Mouse (Mus musculus): Measurements from ENCODE around the gene Clstn2.

The Clstn2 gene

DNA sequence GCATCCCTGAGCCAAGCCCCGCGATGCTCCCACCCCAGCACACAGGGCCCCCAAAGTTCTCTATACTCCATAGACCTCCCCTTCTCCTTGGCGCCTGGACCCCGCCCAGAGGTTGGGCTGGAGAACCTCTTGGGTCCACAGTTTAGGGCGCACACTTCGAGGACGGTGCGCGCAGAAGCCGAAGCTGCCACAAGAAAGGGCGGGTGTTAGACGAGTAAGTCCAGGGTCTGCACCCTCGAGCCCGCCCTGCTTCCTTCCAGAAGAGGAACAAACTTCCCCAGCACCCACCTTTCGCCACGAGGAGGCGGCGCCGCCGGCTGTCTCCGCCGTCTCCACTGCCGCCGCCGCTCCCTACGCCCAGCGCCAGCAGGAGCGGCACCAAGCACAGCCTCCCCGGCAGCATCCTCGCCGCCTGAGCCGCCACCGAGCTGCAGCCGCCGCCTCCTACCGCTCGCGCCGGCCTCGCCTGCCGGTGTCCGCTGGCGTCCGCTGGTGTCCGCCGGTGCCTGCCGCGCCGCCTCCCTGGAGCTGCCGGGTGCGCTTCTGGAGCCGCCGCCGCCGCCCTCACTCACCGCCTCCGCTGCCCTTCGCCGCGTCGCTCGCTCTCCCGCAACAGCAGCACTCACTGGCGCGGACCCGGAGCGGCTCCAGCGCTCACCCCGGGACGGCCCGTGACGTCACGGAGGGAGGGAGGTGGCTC, at the start of gene Clstn2:
Gene Clstn2 (minus strand): TSS at position 609 of the 700 bp plus-strand sequence.
- DNase-seq (ENCODE audit: low read depth, low spot score): peak; percentile 54

DNA sequence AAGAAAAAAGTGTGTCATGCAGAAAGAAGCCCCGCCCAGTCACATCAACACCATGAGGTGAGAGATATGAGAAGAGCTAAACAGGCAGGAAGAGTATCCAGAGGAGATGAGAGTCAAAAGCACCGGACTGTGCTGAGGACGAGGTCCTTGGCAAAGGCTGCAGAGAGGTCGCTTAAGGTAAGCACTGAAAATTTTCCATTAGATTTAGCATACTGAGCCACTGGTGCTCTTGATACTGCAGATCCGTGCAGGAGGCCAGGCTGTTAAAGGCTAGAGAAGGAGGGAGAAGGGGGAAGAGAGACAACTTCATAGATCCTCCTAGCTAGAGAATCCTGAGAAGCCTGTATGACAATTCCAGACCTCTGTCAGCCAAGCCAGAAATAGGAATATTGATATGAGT, 34.8 kb upstream of the Clstn2 start:
- DNase-seq (ENCODE audit: low read depth, low spot score): no peak

DNA sequence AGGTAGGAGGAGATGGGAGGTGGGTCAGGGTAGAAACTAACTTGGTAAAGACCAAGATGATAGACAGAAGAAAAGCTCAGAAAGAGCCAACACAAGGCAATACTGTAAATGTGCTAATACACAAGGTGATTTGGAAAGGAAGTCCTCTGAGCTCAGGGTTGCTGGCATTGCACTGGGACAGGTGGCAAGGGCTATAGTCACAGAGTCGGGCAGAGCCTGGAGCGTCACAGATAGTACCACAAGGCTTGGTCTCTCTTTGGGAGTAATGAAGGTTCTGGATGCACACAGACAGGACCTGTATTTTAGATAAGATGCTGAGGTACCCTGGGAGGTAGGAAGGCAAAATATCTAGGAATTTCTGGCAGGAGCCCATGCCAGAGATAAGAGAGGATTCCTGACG, 28.7 kb upstream of the Clstn2 start:
- DNase-seq (ENCODE audit: low read depth, low spot score): no peak

DNA sequence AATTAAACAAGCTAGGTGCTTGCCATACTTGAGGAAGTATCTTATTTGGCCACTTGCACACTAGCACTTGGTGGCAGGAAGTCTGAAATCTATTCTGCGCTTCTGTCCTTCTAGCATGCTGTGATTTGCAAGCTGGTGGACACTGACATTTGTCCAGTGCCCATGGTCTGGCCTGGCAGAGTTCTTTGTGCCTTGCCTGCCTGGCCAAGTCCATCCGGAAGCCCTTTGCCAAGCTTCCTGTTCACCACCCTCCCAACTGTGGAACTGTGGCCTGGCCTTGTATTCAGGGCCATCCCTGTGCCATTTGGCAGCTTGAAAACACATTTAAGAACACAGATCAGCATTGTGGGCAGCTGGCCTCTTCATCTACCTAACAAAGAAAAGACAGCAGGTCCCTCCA, 24.3 kb upstream of the Clstn2 start:
- no peak for DNase-seq (ENCODE audit: low read depth, low spot score)

DNA sequence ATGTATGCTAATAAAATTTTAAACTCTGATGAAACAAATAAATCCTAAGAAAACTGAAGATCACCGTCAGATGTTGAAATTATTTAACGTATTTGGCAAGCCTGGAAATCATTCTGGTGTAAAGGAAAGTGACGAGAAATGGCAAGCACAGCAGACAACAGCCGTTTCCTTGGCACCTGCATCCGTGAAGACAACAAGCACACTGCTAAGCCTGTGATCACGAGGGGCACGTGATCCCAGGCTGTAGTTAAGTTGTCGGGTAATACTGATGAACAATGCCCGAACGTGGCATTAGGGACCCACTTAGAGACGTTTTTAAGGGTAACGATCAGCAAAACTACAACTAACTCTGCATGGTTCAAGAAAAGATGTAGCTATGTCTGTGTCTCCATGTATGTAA, 18.4 kb upstream of the Clstn2 start:
- no peak for DNase-seq (ENCODE audit: low read depth, low spot score)

DNA sequence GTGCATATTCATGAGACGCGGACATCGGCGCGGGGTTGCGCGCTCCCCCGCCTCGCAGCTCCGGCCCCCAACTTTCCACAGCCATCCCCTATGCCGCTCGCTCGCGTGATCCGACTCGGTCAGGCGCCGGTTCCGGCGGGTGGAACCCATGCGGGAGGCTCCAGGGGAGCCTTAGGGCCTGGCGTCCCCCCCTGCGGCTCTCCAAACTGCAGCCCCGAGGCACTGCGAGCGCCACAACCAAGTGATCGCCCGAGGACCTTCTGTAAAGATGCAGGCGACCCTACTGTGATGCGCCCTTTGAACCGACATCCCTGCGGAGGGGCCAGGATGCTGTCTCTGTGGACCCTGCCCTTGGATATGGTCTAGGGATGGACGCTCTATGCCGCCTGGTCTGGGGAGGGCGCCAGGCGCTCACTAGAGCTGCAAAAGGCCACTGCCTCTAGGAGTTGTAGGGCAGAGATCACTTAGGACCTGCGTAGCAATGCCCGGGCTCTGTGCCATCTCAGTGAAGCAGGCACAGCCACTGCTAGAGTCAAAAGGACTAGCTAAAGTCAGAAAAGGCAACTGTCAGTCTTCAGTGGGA, 383 bp upstream of the Clstn2 start:
- DNase-seq (ENCODE audit: low read depth, low spot score): no peak

DNA sequence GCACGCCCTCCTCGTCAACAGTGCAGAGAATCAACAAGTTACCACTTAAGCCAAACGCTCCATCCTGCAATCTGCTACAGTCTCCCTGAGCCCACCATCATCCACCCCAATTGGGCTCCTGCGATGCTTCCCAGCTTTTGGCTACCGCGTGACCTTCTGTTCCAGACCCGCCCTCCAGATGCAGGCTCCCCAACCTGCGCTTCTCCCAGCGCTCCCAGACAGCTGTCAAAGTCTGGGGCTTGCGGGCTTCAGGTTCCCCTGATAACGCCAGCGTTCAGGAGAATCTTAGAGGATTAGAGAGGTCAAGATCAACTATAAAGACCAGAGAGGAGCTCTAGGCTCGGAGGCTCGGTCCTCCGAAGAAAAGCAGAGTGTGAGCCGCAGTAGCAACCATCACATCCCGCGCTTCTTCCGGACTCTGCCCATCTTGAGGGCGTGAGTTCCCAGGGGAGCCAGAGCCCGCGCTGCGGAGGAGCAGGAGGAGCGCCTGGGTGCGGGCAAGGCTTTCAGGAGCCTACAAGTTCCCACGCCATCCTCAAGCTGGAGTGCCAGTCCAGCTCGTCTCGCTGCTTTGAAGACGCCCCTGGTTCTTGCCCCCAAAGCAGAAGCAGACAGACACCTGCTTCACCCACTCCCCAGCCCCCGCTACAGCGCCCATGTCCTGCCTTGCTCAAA, 946 bp downstream of the Clstn2 start:
- DNase-seq (ENCODE audit: low read depth, low spot score): no peak

DNA sequence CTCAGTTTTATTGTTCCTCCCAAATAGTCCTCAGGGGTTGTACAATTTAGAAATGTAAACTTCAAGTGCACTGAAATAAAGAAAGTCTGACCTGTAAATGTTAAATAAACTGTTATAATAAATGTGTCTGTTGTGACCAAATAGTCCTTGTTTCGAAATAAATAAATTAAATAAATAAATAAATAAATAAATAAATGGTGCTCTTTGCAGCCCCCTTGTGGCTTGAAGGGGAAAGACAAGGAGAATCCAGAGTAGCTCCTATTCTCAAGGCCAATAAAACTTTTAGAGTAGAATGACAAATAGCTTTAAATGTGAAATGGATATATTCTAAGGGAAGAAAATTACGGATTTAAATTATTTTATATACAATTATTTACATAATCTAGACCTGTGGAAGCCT, 2.3 kb downstream of the Clstn2 start:
- DNase-seq (ENCODE audit: low read depth, low spot score): no peak

DNA sequence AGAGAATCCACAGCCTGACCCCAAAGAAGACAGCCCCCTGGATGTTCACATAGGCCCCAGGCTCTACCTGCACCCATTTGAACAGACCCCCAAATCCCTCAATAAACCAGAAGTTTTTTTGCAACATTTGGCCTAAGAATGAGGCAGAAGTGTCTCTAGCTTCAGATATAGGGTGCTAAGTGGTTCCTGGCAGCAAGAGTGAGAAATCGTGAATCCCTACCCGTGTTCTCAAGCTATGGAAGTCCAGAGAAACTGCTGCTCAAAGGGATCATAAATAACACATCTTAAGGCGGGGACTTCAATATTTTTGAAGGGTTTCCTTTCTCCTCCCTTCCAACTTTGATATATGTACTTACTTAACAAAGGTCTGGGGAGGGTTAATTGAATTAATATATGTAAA, 7.4 kb downstream of the Clstn2 start:
- DNase-seq (ENCODE audit: low read depth, low spot score): no peak

DNA sequence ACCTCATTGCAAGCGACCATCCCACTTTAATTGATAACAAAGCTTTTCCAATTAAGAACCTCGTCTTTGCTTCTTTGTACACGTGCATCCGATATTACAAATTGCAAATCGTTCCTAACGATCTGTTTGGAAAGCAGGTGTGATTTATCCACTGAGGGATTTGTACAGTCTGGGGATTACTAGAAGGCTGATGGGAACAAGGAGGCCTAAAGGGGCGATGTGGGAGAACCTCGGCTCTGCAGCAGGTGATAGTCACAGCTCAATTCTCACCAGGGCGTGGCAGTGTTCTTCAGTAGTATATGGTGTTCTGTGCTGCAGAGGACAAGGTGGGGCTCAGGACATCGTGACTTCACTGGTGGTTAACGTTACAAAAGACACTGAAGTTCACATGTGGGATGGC, 9.9 kb downstream of the Clstn2 start:
- no peak for DNase-seq (ENCODE audit: low read depth, low spot score)

DNA sequence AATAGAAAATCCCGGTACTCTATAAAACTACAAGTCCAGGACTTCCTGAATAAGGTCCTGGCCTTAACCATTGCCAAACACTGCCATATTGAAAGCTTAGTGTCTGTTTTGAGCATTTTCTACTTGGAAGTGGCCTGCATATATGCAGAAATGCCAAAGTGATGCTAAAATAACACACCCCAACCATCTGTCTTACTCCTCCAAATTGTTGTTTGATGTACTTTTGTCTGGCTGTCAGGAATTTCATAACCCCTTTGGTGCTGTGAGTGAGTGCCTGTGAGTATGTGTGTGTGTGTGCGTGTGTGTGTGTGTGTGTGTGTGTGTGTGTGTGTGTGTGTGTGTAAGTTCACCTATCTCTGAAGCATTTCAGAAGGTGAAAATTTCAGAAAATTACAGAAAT, 13.1 kb downstream of the Clstn2 start:
- no peak for DNase-seq (ENCODE audit: low read depth, low spot score)

DNA sequence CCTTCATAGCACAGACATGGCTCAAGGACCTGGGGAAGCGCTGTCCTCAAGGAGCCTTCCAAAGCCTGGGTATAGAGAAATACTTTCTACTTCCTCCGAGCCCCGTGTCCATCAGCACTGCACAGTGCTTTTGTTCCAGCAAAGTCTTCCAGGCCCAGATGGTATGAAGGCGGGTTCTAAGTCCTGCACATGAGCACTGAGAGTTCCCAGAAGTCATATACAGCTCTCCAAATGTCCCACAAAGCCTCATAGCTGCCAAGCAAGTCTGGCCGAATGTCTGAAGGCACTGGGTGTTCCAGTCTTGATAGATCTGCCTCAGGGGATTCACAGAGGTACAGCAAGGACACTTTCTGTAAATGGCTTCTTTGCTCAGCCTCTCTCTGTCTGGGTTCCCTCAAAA, 14.3 kb downstream of the Clstn2 start:
- DNase-seq (ENCODE audit: low read depth, low spot score): no peak

DNA sequence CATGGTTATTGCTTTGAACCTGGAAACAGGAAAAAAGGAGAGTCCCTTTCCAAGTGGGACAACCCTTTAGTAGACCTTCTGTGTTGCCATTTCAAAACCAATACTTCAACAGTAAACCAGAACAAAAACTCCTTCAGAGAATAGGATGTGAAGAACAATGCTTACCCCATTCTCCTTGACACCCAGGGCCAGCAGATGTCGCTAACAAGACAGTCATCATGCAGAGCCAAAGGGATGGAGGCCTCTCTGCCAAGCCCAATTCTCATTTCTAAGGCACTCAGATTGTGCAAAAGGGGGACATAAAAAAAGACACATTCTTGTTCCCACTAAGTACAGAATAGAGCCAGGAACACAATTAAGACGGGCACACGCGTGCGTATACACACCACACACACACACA, 16.4 kb downstream of the Clstn2 start:
- DNase-seq (ENCODE audit: low read depth, low spot score): no peak

DNA sequence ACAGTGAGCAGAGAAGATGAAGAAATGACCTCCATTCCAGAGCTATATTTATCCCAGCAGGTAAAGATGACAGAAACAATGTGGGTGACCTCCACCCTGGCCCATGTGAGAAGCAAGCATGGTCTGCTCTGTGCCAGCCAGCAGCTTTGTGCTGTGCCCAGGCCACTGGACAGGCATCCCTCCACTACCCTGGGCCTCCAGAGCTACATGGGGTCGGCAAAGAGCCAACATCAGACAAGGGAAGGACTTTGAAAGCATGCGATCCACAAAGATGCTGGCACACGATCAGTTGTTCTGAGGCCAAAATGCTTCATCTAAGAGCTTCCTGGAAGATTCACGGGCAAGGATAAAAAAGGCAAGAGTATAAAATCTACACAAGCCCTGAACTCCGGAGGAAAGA, 36.6 kb downstream of the Clstn2 start:
- DNase-seq (ENCODE audit: low read depth, low spot score): no peak

DNA sequence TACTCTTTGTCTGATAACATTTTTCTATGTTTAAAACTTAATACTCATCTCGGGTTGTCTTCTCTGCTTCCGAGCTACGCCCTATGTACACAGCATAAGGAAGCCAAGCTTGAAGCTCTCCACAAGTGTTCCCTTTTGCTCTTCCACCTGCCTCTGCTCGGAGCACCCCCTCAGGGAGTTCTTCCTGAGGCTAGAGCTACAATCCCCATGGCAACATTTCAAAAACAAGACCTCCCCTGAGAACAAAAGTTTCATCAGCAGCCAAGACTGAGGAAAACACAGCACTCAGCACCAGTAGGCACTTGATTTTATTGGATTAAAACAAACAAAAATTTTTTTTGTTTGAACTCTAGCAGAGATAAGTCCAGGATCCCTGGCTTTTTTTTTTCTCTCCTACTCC, 37.3 kb downstream of the Clstn2 start:
- DNase-seq (ENCODE audit: low read depth, low spot score): no peak

DNA sequence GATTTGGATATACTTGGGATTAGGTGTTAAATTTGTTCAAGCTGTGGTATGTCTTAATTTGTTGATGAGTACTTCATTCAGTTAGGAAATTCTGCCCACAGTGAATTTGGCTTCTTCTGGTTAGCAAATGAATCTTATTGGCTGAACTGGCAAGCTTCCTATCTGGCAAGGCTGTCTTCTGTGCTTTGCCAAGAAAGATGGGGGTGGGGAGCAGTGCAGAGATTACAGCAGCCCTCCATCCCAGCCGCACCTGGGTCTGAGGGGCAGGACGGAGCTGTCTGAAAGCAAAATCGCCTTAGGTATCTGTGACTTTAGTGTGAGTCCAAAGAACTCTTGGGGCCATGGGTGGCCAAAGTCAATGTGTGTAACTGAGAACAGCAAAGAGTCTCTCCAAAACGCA, 40.9 kb downstream of the Clstn2 start:
- DNase-seq (ENCODE audit: low read depth, low spot score): no peak

DNA sequence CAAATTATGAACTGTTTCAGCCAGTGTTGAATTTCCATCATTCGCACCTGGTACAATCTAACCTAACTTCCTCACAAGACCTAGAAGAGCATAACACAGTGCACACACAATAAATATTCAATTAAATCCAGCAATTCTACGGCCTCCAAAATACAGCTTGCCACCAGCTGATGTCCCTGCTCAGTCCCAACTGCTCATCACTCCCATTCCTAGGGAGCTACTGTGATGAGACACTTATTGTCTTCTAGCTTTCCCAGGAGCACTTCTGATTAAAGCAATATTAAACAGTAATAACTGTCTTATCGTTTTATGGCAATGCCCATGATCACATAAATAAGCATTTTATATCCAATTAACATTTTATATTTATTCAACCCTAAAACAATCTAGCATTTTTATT, 55.6 kb downstream of the Clstn2 start:
- no peak for DNase-seq (ENCODE audit: low read depth, low spot score)

DNA sequence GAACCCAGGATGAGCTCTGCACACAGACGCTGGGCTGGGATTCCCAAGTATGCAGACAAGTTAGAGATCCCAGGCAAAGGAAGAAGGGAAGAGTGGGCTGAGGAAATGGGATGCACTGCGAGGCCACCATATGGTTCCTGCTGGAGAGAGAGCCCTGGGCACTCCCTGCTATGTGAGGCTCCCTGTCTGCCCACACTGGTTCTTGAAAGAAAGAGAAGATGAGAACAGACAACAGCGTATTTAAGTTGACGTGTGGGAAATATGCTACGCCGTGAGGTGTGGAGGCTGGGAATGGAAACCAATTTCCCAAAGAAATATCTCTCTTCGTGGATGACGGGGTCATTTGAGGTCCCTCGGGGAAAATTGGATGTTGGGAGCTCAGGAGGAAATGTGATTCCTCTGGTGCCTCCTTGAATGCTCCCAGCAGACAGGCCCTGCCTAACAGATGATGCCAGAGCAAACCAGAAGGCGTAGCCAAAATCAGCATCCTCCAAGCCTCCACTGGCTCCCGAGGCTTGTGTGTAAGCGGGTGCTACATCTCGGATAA, 58.1 kb downstream of the Clstn2 start:
- DNase-seq (ENCODE audit: low read depth, low spot score): no peak

DNA sequence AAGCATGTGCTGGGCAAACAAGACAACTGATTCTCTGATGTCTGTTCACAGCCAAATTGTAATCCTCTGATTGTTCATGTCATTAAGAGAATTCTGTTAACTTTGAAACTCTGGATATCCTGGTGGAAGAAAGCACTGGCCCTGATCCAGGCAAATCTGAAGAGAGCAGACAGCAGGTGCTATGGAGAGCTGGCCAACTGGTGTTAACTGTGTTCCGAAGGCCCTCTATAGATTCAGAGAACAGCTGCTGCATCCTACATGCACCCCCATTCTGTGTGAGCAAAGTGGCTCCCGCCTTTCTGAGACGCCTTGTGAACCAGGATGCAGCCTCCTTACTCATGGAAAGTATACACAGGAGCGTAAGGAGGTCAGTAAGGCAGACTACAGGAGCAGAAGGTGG, 66.3 kb downstream of the Clstn2 start:
- DNase-seq (ENCODE audit: low read depth, low spot score): no peak

DNA sequence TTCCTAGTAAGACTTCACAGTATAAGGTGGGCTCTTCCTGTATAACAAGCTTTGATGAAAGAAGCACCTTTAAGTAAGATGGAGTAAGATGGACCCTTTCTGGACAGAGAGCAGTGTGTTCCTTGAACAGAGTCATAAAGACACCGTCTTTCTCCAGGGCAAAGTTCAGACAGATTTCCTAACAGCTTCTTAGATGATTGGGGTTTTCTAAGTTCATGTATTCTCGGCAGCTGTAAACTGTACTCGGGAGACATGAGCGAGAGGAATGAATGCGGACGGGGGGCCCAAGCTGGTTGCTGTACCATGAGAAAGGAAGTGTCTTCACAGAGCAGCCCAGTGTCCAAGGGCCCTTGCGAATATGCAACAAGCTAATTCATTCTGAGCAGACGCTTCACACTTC, 75.5 kb downstream of the Clstn2 start:
- DNase-seq (ENCODE audit: low read depth, low spot score): no peak

DNA sequence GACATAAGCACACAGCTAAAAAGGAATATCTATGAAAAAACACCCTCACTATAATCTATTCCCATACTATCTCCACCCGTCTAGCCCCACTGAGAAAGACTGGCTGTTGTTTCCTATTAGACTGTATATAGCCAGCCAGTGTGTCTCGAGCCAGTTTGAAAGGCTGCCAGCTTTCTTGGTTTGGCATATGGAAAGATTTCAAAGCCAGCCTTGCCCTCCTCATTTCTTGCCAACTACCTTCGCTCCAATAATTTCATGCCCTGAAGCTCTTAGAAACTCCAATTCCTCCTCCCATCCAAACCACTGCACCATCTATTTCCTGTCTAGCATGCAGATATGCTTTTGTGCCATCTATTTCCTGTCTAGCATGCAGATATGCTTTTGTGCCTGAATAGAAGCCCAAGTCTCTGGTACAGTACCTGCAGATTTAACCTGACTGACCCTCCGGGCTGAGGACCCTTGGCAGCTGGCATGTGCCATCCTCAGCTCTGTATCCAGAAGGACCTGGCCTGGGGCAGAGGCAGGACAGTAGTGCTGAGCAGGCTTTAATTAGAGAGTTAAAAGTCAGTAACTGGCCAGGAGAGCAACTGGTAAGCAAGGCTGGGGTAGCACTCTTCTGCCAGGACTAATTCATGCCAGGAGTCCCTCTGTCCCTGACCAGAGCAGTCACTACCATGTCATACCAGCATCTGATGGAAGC, 76.4 kb downstream of the Clstn2 start:
- peak; percentile 11 for DNase-seq (ENCODE audit: low read depth, low spot score)

DNA sequence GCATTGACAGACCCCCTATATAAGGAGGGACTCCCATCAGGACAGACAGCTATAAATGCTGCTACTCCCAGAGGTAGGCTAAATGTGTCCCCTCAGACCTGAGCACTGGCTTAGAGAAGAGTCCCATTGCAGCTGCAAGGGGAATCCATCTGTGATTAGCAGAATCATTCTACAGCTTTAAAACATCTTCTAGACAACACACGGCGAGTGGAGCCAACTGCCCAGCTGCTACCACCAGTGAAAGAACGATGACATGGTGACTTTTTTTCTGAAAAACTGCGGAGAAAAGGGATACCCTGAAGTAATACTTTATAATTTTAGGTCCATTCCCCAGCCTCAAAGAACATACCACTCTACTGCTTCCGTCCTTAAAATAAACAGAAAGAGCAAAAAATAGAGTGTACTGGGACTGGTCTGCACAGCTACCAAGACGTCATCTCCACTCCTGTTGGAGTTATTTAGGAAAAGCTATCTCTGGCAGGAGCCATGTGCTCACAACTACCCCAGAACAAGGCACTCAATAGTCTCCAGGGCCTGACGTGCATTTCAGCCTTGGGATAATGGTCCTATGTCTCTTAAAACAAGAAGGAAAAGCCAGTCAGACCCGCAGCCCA, 79.1 kb downstream of the Clstn2 start:
- DNase-seq (ENCODE audit: low read depth, low spot score): no peak

Data from retina, postnatal 7 days (tissue).